Mouse (Mus musculus) testis, adult 2 months (tissue): ENCODE results near the gene Hsd11b2. TPM values are rescaled to one million over a fixed set of nuclear protein-coding genes. Genes with fewer than 3 reads are reported as not detected.
A peak's percentile ranks its signal among the peaks of the same experiment; 100 is the strongest.

Experiments used
- H3K27ac ChIP-seq: fragments of 200-500 bp; 2 replicates; pipeline ENCODE4 v1.5.1; 2012; ENCODE audit warnings: low read depth, low read length; ENCODE audit not compliant: control insufficient read depth, insufficient read depth
- H3K27me3 ChIP-seq: fragments of 200-500 bp; 2 replicates; pipeline ENCODE4 v1.6.1; 2012; ENCODE audit warnings: mild to moderate bottlenecking, low read length, moderate library complexity; ENCODE audit not compliant: control insufficient read depth, insufficient read depth
- H3K36me3 ChIP-seq: fragments of 200-500 bp; 2 replicates; pipeline ENCODE4 v1.6.1; 2012; ENCODE audit warnings: mild to moderate bottlenecking, low read length; ENCODE audit not compliant: control insufficient read depth, insufficient read depth
- H3K4me1 ChIP-seq: fragments of 200-500 bp; 2 replicates; pipeline ENCODE4 v1.6.1; 2012; ENCODE audit warnings: low read length; ENCODE audit not compliant: control insufficient read depth, insufficient read depth
- H3K4me3 ChIP-seq: fragments of 200-500 bp; 2 replicates; pipeline ENCODE4 v1.5.1; 2012; ENCODE audit warnings: low read depth, mild to moderate bottlenecking, low read length, moderate library complexity, mixed read lengths; ENCODE audit not compliant: control insufficient read depth
- CTCF ChIP-seq: fragments of 200-500 bp; IDR thresholded peaks from 2 replicates; pipeline ENCODE4 v1.5.1; 2012; ENCODE audit warnings: low read depth, mild to moderate bottlenecking, inconsistent platforms, low read length, moderate library complexity; ENCODE audit not compliant: control insufficient read depth, insufficient read depth, insufficient replicate concordance
- POLR2A ChIP-seq: fragments of 200-500 bp; IDR thresholded peaks from 2 replicates; pipeline ENCODE4 v1.6.1; 2012; ENCODE audit warnings: low read depth, mild to moderate bottlenecking, inconsistent platforms, low read length, moderate library complexity; ENCODE audit not compliant: control insufficient read depth
- polyA plus RNA-seq: library from polyadenylated mRNA; depleted of rRNA; stranded (reverse); fragments of >200 nt; gene quantifications from 2 replicates; pipeline ENCODE4 v1.2.3, GENCODE M21; 2012

The Hsd11b2 gene
- polyA plus RNA-seq, 1 experiment = 0.41 TPM

- Histone ChIP-seq H3K36me3 (no peaks in the 10 kb centered on the region; the same call in 1 of the 2 replicates), H3K27ac (no peak overlapping the region), H3K27me3 (no peaks in the 10 kb centered on the region), H3K4me3 (no peak overlapping the region), H3K4me1 (no peaks in the 10 kb centered on the region)
- TF ChIP-seq CTCF (no peak), POLR2A (no peak)
These were observed 20.4 kb downstream of the Hsd11b2 start for GRCm38 (mm10) chr8:105538940-105539339.

- H3K27ac ChIP-seq = no peak overlapping the region
- no peaks in the 10 kb centered on the region; the same call in 1 of the 2 replicates for H3K36me3 ChIP-seq
- TF ChIP-seq POLR2A (no peak), CTCF (no peak)
- H3K4me3 ChIP-seq = no peak overlapping the region
- H3K27me3 ChIP-seq = no peaks in the 10 kb centered on the region
- peaks cover 2% of the 10 kb centered on the region for H3K4me1 ChIP-seq
These were observed 23.6 kb downstream of the Hsd11b2 start for GRCm38 (mm10) chr8:105542032-105542656.

DNA sequence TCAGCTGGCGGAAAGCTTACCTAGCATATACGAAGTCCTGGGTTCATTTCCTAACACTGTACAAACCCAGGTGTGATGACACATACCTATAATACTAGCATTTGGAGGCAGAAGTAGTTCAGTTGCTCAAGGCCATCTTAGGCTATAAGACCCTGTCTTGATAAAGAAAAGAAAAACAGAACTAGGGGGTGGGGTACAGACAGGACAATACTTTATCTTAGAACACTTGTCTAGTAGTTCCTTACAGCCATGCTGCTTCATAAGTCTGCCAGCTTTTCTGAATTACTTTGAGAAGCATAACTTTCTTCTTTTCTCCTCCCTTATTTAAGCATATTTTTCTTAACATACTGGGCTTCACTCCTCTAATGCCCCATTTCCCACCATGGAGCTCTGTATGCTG lies 24.3 kb downstream of the Hsd11b2 start:
- Histone ChIP-seq H3K27ac (no peak overlapping the region), H3K4me1 (peaks cover 2% of the 10 kb centered on the region), H3K4me3 (no peak overlapping the region), H3K27me3 (no peaks in the 10 kb centered on the region), H3K36me3 (no peaks in the 10 kb centered on the region; the same call in 1 of the 2 replicates)
- no peak for TF ChIP-seq CTCF
- TF ChIP-seq POLR2A = no peak

DNA sequence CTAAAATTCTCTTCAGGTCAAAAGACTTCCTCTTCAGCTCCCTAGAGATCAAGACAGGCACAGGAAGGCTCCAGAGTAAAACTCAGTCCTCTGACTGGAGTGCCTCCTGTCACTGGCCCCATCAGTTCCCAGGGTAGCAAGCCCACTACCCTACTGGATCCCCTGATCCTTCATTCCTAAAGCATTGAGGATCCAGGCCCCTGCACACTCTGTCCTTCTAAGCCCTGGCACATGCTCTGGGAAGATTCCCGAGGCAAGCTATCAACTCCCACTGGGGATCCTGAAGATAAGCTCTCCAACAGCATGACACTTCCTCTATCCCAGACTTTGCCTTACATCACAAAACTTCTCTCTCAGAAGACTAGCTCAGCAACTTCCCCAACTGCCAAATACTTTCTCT lies 25.1 kb downstream of the Hsd11b2 start:
- H3K27ac ChIP-seq = no peak overlapping the region
- TF ChIP-seq CTCF = no peak
- TF ChIP-seq POLR2A = no peak

GRCm38 (mm10) chr8:105544544-105545205 lies 26.1 kb downstream of the Hsd11b2 start:
- H3K27ac ChIP-seq = no peak overlapping the region

More for the DNA sequence above, 25.1 kb downstream of the Hsd11b2 start:
- no peak overlapping the region for H3K4me3 ChIP-seq
- H3K27me3 ChIP-seq = no peaks in the 10 kb centered on the region
- peaks cover 2% of the 10 kb centered on the region for H3K4me1 ChIP-seq
- no peaks in the 10 kb centered on the region for H3K36me3 ChIP-seq

GRCm38 (mm10) chr8:105545249-105545648 lies 26.7 kb downstream of the Hsd11b2 start:
- Histone ChIP-seq H3K27me3 (no peaks in the 10 kb centered on the region), H3K27ac (no peak overlapping the region), H3K36me3 (no peaks in the 10 kb centered on the region), H3K4me1 (peaks cover 2% of the 10 kb centered on the region), H3K4me3 (no peak overlapping the region)
- TF ChIP-seq POLR2A = no peak

More at GRCm38 (mm10) chr8:105544544-105545205, 26.1 kb downstream of the Hsd11b2 start:
- TF ChIP-seq CTCF = no peak
- TF ChIP-seq POLR2A = no peak
- Histone ChIP-seq H3K4me3 (no peak overlapping the region), H3K36me3 (no peaks in the 10 kb centered on the region), H3K4me1 (peaks cover 2% of the 10 kb centered on the region), H3K27me3 (no peaks in the 10 kb centered on the region)

DNA sequence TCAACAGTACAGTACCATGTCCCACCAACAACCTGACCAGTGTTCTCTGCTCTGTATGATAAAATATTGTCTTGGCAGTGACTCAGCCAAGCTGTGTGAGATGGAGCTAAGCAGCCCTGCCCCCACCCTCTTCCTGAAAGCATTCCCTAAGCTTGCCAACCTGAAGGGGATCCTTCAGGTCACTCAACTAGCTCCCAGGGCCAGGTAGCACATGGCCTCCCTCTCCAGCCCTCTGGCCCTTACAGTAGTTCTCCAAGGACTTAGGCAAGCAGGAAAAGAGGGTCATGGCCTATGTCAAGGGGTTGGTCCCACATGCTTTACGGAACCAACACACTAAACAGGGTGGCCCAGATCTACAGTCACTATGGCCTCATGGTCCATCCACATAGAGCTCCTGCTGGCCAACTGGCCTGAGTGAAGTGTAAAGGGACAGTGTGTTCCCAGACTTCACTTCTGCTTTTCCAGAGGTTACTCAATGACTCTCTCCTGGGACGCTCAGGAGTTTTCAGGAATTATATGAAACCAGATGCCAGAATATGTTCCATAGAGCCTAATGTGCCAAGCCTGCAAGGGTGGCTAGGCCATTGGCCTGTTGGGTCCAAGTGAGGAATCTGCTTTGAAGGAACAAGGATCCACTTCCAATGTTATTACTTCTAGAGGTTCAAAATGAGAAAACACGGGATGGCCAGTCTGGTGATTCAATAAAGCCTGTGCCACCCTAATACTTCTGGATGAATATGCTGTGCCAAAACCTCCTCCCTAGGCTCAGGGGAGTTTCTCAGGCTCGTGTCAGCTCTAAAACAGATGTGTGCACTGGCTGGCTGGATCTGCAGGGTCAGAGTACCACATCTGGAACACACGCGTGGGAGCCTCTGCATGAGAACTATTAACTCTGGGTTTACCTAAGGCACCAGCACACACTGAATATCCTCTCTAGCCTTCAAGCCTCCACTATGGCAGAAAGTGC lies 28.1 kb downstream of the Hsd11b2 start:
- Histone ChIP-seq H3K4me3 (no peak overlapping the region), H3K4me1 (peaks cover 2% of the 10 kb centered on the region)

More for the DNA sequence above, 28.1 kb downstream of the Hsd11b2 start:
- Histone ChIP-seq H3K27ac (peak overlapping the region; percentile 41; the same call in 1 of the 2 replicates), H3K36me3 (no peaks in the 10 kb centered on the region), H3K27me3 (no peaks in the 10 kb centered on the region)
- TF ChIP-seq POLR2A = no peak
- TF ChIP-seq CTCF = no peak
